Mouse (Mus musculus) neural tube, embryonic 15.5 days (tissue): ENCODE data around the gene Tiprl. TPM values are rescaled to one million over a fixed set of nuclear protein-coding genes. Genes with fewer than 3 reads are reported as not detected.

ENCODE experiments used
- ATAC-seq: fragments of 200-750 bp; cut with Nextera tagmentation; 2 replicates; pipeline ENCODE4 v1.8.0; 2017; ENCODE audit warnings: mild to moderate bottlenecking, moderate TSS enrichment, moderate library complexity; ENCODE audit not compliant: low FRiP score
- H3K27ac ChIP-seq: fragments of 300-500 bp; sonication (generic); replicated peaks from 2 replicates; pipeline ENCODE4 v1.5.1; 2015; ENCODE audit warnings: mild to moderate bottlenecking, inconsistent platforms
- H3K27me3 ChIP-seq: fragments of 300-500 bp; sonication (generic); replicated peaks from 2 replicates; pipeline ENCODE4 v1.6.1; 2015; ENCODE audit warnings: inconsistent platforms
- H3K36me3 ChIP-seq: fragments of 300-500 bp; sonication (generic); 2 replicates; pipeline ENCODE4 v1.6.1; 2015; ENCODE audit warnings: inconsistent platforms
- H3K4me1 ChIP-seq: fragments of 300-500 bp; sonication (generic); 2 replicates; pipeline ENCODE4 v1.6.1; 2015; ENCODE audit warnings: inconsistent platforms
- H3K4me2 ChIP-seq: fragments of 300-500 bp; sonication (generic); 2 replicates; pipeline ENCODE4 v1.6.1; 2015; ENCODE audit warnings: inconsistent platforms, mild to moderate bottlenecking, moderate library complexity
- H3K4me3 ChIP-seq: fragments of 300-500 bp; sonication (generic); replicated peaks from 2 replicates; pipeline ENCODE4 v1.5.1; 2015; ENCODE audit warnings: mild to moderate bottlenecking, inconsistent platforms
- H3K9ac ChIP-seq: fragments of 300-500 bp; sonication (generic); replicated peaks from 2 replicates; pipeline ENCODE4 v1.6.1; 2015; ENCODE audit warnings: mild to moderate bottlenecking, inconsistent platforms
- H3K9me3 ChIP-seq: fragments of 300-500 bp; sonication (generic); replicated peaks from 2 replicates; pipeline ENCODE4 v1.6.1; 2016; ENCODE audit warnings: inconsistent platforms
- WGBS: fragments of 180-500 bp; shearing (Covaris S2); methylation state at CpG from one replicate; pipeline ENCODE4 v1.1.7; 2015; ENCODE audit warnings: mixed read lengths; 5-methylcytosine and 5-hydroxymethylcytosine counted together
- polyA plus RNA-seq: library from polyadenylated mRNA; unstranded; fragments of >200 nt; fragmentation: Nextera tagmentation; extraction: Ambion mirVana; gene quantifications from 2 replicates; pipeline ENCODE4 v1.2.1, GENCODE M21; 2015

The Tiprl gene
- polyA plus RNA-seq, 1 experiment from 2014 or later: 138 TPM

DNA sequence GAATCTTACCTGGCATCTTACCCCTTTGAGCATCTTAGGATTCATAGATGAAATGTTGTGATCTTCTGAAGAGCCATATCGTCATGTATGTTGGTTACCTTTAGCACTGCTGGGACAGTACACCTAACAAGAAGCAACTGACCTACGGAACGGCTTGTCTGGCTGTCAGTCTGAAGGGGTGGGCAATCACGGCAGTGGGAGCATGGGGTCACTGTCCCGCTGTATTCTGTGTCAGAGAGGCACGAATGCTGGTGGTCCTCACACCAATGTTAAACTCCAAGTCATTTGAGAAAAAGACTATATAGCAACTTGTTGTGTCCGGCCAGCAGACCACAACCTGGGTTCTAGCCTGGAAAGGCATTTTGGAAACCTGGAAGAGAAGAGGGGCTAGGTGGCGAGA, 65.5 kb downstream of the Tiprl start:
- H3K36me3 ChIP-seq: no peaks in the 10 kb centered on the region
- H3K9ac ChIP-seq: no peak overlapping the region
- H3K27me3 ChIP-seq: no peaks in the 10 kb centered on the region
- no peaks in the 10 kb centered on the region for H3K9me3 ChIP-seq
- WGBS: 90% methylated on average over 7 of the region's 8 CpGs
- no peak for ATAC-seq
- no peak overlapping the region for H3K4me2 ChIP-seq
- H3K4me3 ChIP-seq: no peak overlapping the region
- H3K27ac ChIP-seq: no peak overlapping the region
- H3K4me1 ChIP-seq: no peaks in the 10 kb centered on the region

- H3K27me3 ChIP-seq: no peaks in the 10 kb centered on the region
These were observed 66.6 kb downstream of the Tiprl start for GRCm38 (mm10) chr1:165170157-165170556.

GRCm38 (mm10) chr1:165169462-165169861, 67.3 kb downstream of the Tiprl start:
- H3K4me2 ChIP-seq: no peak overlapping the region
- no peak overlapping the region for H3K27ac ChIP-seq
- no peaks in the 10 kb centered on the region for H3K27me3 ChIP-seq
- no peak for ATAC-seq
- 89% methylated on average over 3 of the region's 3 CpGs for WGBS
- no peaks in the 10 kb centered on the region for H3K36me3 ChIP-seq
- H3K4me3 ChIP-seq: no peak overlapping the region
- H3K9ac ChIP-seq: no peak overlapping the region
- no peaks in the 10 kb centered on the region for H3K9me3 ChIP-seq
- H3K4me1 ChIP-seq: no peaks in the 10 kb centered on the region

More at GRCm38 (mm10) chr1:165170157-165170556, 66.6 kb downstream of the Tiprl start:
- no peak overlapping the region for H3K27ac ChIP-seq
- ATAC-seq: no peak
- WGBS: 65% methylated on average over 5 of the region's 5 CpGs
- H3K4me1 ChIP-seq: no peaks in the 10 kb centered on the region
- H3K4me3 ChIP-seq: no peak overlapping the region
- no peak overlapping the region for H3K9ac ChIP-seq
- no peaks in the 10 kb centered on the region for H3K36me3 ChIP-seq
- no peak overlapping the region for H3K4me2 ChIP-seq
- H3K9me3 ChIP-seq: no peaks in the 10 kb centered on the region

- 89% methylated on average over 6 of the region's 6 CpGs for WGBS
These were observed 71.9 kb downstream of the Tiprl start for GRCm38 (mm10) chr1:165164920-165165319.

More at GRCm38 (mm10) chr1:165164920-165165319, 71.9 kb downstream of the Tiprl start:
- Histone ChIP-seq H3K27ac (no peak overlapping the region), H3K9me3 (no peaks in the 10 kb centered on the region), H3K4me1 (no peaks in the 10 kb centered on the region), H3K4me2 (no peak overlapping the region), H3K36me3 (no peaks in the 10 kb centered on the region), H3K4me3 (no peak overlapping the region), H3K9ac (no peak overlapping the region), H3K27me3 (no peaks in the 10 kb centered on the region)
- ATAC-seq: no peak

Other genes with a start within 250 kb of the Tiprl start
- 0.36 TPM in 1 of 2 replicates, not detected in the other for gene Tbx19, start 76.2 kb downstream of the Tiprl start, polyA plus RNA-seq
- gene Sft2d2, start 42.6 kb downstream of the Tiprl start, polyA plus RNA-seq: 4.4 and 7.9 TPM in 2 replicates
- gene Gpr161, start 58.8 kb upstream of the Tiprl start, polyA plus RNA-seq: 2.3 and 2.6 TPM in 2 replicates
- 16.0 and 16.6 TPM in 2 replicates for gene Dcaf6, start 223.5 kb upstream of the Tiprl start, polyA plus RNA-seq
- gene Mpc2, start 223.6 kb upstream of the Tiprl start, polyA plus RNA-seq: 216 and 252 TPM in 2 replicates
- gene Adcy10, start 248.2 kb upstream of the Tiprl start, polyA plus RNA-seq: 0.49 and 0.66 TPM in 2 replicates